Mouse (Mus musculus) G1E (cell line): ENCODE results near the gene Il1rl2. TPM values are rescaled to one million over a fixed set of nuclear protein-coding genes. Genes with fewer than 3 reads are reported as not detected.
A peak's percentile ranks its signal among the peaks of the same experiment; 100 is the strongest.

Experiments
- ATAC-seq: 2 replicates; pipeline ENCODE4 v1.8.0; 2016; ENCODE audit warnings: mild to moderate bottlenecking; ENCODE audit not compliant: insufficient number of reproducible peaks, poor library complexity, low FRiP score, severe bottlenecking; ENCODE audit errors: extremely low read depth
- DNase-seq: peaks from one replicate; pipeline ENCODE4 v3.0.0; 2012; ENCODE audit warnings: low spot score
- H3K27me3 ChIP-seq: 2 replicates; pipeline ENCODE4 v1.6.1; 2012; ENCODE audit warnings: mild to moderate bottlenecking, low read length, inconsistent platforms; ENCODE audit not compliant: insufficient read depth
- H3K36me3 ChIP-seq: replicated peaks from 2 replicates; pipeline ENCODE3; 2012; ENCODE audit warnings: mild to moderate bottlenecking, inconsistent platforms
- H3K4me1 ChIP-seq: 2 replicates; pipeline ENCODE4 v1.6.1; 2012; ENCODE audit warnings: low read depth, low read length, inconsistent platforms, mixed read lengths; ENCODE audit not compliant: insufficient read depth
- H3K4me3 ChIP-seq: 2 replicates; pipeline ENCODE4 v1.5.1; 2012; ENCODE audit warnings: low read depth, mild to moderate bottlenecking, inconsistent platforms, low read length, moderate library complexity, mixed read lengths
- H3K9me3 ChIP-seq: replicated peaks from 2 replicates; pipeline ENCODE4 v1.6.1; 2012; ENCODE audit warnings: inconsistent platforms
- CTCF ChIP-seq: IDR thresholded peaks from 2 replicates; pipeline ENCODE4 v1.5.1; 2012; ENCODE audit warnings: low read depth, low read length, inconsistent platforms, mixed read lengths
- GATA1 ChIP-seq: IDR thresholded peaks from 2 replicates; pipeline ENCODE4 v1.6.1; 2012; ENCODE audit warnings: borderline replicate concordance, low read length, inconsistent platforms, mixed read lengths
- GATA2 ChIP-seq: IDR thresholded peaks from 2 replicates; pipeline ENCODE4 v1.6.1; 2012; ENCODE audit warnings: low read depth, low read length, inconsistent platforms, borderline replicate concordance
- POLR2AphosphoS5 ChIP-seq: IDR thresholded peaks from 2 replicates; pipeline ENCODE4 v1.6.1; 2012; ENCODE audit warnings: low read depth, low read length, inconsistent platforms; ENCODE audit not compliant: insufficient replicate concordance
- TAL1 ChIP-seq: conservative IDR thresholded peaks from 2 replicates; pipeline ENCODE4 v1.6.1; 2012; ENCODE audit warnings: low read depth, low read length, inconsistent platforms, mixed read lengths
- polyA plus RNA-seq: library from polyadenylated mRNA; stranded (reverse); fragments of >175 nt; gene quantifications from 2 replicates; pipeline ENCODE4 v1.2.3, GENCODE M21; 2012
- total RNA-seq, 2 experiments: library from RNA; stranded (forward) in 1 of 2; stranded (reverse) in 1 of 2; fragments of 200-1000 nt in 1 of 2; fragments of >200 nt in 1 of 2; fragmentation: Nextera tagmentation in 1 of 2; gene quantifications; 2 replicates each; pipeline ENCODE4 v1.2.3; 2014 to 2017

The Il1rl2 gene
- total and polyA plus RNA-seq, 3 experiments, result 0.02 to 0.83 (median 0.33) TPM

GRCm38 (mm10) chr1:40361596-40361995 is 37.2 kb downstream of the Il1rl2 start:
- TF ChIP-seq GATA1 (no peak), TAL1 (no peak), POLR2AphosphoS5 (no peak), CTCF (no peak), GATA2 (no peak)
- DNase-seq (no peak), ATAC-seq (no peak)
- Histone ChIP-seq H3K4me1 (peaks cover 96% of the 10 kb centered on the region), H3K27me3 (no peaks in the 10 kb centered on the region), H3K36me3 (no peaks in the 10 kb centered on the region), H3K9me3 (no peaks in the 10 kb centered on the region), H3K4me3 (peak overlapping the region; percentile 3; the same call in 1 of the 2 replicates)

GRCm38 (mm10) chr1:40362784-40363183 is 38.4 kb downstream of the Il1rl2 start:
- Histone ChIP-seq H3K4me3 (no peak overlapping the region), H3K4me1 (peaks cover 92% of the 10 kb centered on the region), H3K27me3 (no peaks in the 10 kb centered on the region), H3K9me3 (no peaks in the 10 kb centered on the region), H3K36me3 (no peaks in the 10 kb centered on the region)
- no peak for DNase-seq
- no peak for TF ChIP-seq POLR2AphosphoS5
- no peak for TF ChIP-seq CTCF
- TF ChIP-seq GATA2, result no peak
- no peak for TF ChIP-seq GATA1
- no peak; the same call in 1 of the 2 replicates for TF ChIP-seq TAL1
- ATAC-seq, result no peak

GRCm38 (mm10) chr1:40372951-40373350 is 48.5 kb downstream of the Il1rl2 start:
- H3K4me1 ChIP-seq, result peaks cover 25% of the 10 kb centered on the region
- no peak overlapping the region for H3K4me3 ChIP-seq
- TF ChIP-seq POLR2AphosphoS5 (no peak), GATA2 (no peak), GATA1 (no peak), TAL1 (no peak), CTCF (no peak)
- no peaks in the 10 kb centered on the region for H3K27me3 ChIP-seq
- no peak for DNase-seq
- no peaks in the 10 kb centered on the region for H3K9me3 ChIP-seq
- no peak for ATAC-seq
- H3K36me3 ChIP-seq, result no peaks in the 10 kb centered on the region

- Histone ChIP-seq H3K4me1 (peaks cover 44% of the 10 kb centered on the region), H3K9me3 (no peaks in the 10 kb centered on the region), H3K36me3 (no peaks in the 10 kb centered on the region), H3K27me3 (no peaks in the 10 kb centered on the region), H3K4me3 (no peak overlapping the region)
- ATAC-seq (no peak), DNase-seq (no peak)
- no peak for TF ChIP-seq CTCF
- no peak for TF ChIP-seq GATA1
- no peak for TF ChIP-seq GATA2
- no peak for TF ChIP-seq TAL1
- TF ChIP-seq POLR2AphosphoS5, result no peak
Measured at GRCm38 (mm10) chr1:40375148-40375547, 50.7 kb downstream of the Il1rl2 start.

GRCm38 (mm10) chr1:40376745-40377144 is 52.3 kb downstream of the Il1rl2 start:
- Histone ChIP-seq H3K4me3 (no peak overlapping the region), H3K4me1 (peaks cover 55% of the 10 kb centered on the region), H3K36me3 (no peaks in the 10 kb centered on the region), H3K27me3 (no peaks in the 10 kb centered on the region), H3K9me3 (no peaks in the 10 kb centered on the region)
- TF ChIP-seq GATA1, result no peak
- no peak for TF ChIP-seq TAL1
- no peak for TF ChIP-seq POLR2AphosphoS5
- no peak for TF ChIP-seq CTCF
- TF ChIP-seq GATA2, result no peak
- no peak for DNase-seq
- no peak for ATAC-seq

- H3K9me3 ChIP-seq, result no peaks in the 10 kb centered on the region
- DNase-seq, result no peak
- no peak overlapping the region for H3K4me3 ChIP-seq
- peaks cover 59% of the 10 kb centered on the region for H3K4me1 ChIP-seq
- TF ChIP-seq GATA1, result no peak
- peak; percentile 98 for TF ChIP-seq CTCF
- no peak for TF ChIP-seq POLR2AphosphoS5
- TF ChIP-seq GATA2, result no peak
- TF ChIP-seq TAL1, result no peak
- H3K27me3 ChIP-seq, result no peaks in the 10 kb centered on the region
- ATAC-seq, result no peak
- H3K36me3 ChIP-seq, result no peaks in the 10 kb centered on the region
Measured at GRCm38 (mm10) chr1:40378794-40379193, 54.4 kb downstream of the Il1rl2 start.
